Mouse (Mus musculus): ENCODE measurements at regions not wholly inside any gene's neighbourhood (a gene's known extent, or its start where the extent isn't known, plus 50 kb on each side); places are given as distances from the start of the nearest gene placed in this dataset.

GRCm38 (mm10) chr12:29274166-29274565 lies 254.0 kb upstream of the Myt1l start:
- H3K27me3 ChIP-seq = 0 out of 2 replicates have a peak, but pooled peaks cover 2% of the 10 kb centered on the region
- no peaks in the 10 kb centered on the region for H3K4me1 ChIP-seq
- no peak overlapping the region for H3K27ac ChIP-seq
- no peak overlapping the region for H3K9ac ChIP-seq
- H3K4me2 ChIP-seq (replicated peaks) = no peak overlapping the region
- no peak overlapping the region for H3K4me3 ChIP-seq
- ATAC-seq (ENCODE audit: low FRiP score, low read depth) = no peak
- H3K36me3 ChIP-seq = no peaks in the 10 kb centered on the region
- no peaks in the 10 kb centered on the region for H3K9me3 ChIP-seq
- 90% methylated on average over 4 of the region's 4 CpGs for WGBS

DNA sequence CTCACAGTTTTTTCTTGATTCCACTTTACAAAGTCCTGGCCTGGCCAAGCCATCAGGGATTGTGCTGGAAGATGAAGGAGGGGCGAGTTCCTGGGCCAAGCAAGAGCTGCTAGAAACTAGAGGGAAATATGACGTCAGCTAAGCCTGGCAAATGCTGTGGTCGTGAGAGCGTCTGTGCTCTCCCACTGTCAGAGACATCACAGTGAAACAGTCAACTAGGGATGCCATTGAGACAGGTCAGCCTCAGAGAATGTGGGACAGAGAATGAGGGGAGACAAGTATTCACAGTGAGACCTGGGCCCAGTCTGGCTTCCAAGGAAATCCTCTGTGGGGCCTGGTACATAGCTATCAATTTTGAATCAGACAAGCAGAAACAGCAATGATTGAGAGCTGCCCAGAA lies 252.5 kb upstream of the Myt1l start:
- ATAC-seq (ENCODE audit: low FRiP score, low read depth) = no peak
- Histone ChIP-seq H3K27me3 (0 out of 2 replicates have a peak, but pooled peaks cover 2% of the 10 kb centered on the region), H3K4me1 (peaks cover 14% of the 10 kb centered on the region), H3K27ac (no peak overlapping the region), H3K9me3 (no peaks in the 10 kb centered on the region), H3K4me2 (replicated peaks) (no peak overlapping the region), H3K36me3 (no peaks in the 10 kb centered on the region), H3K9ac (no peak overlapping the region), H3K4me3 (no peak overlapping the region)
- 57% methylated on average over 4 of the region's 4 CpGs for whole genome bisulfite sequencing

- Histone ChIP-seq H3K9me3 (no peaks in the 10 kb centered on the region), H3K27ac (peak overlapping the region; percentile 34; the same call in 1 of the 2 replicates), H3K9ac (peak overlapping the region; percentile 35; the same call in 1 of the 2 replicates), H3K4me1 (peaks cover 21% of the 10 kb centered on the region), H3K27me3 (0 out of 2 replicates have a peak, but pooled peaks cover 2% of the 10 kb centered on the region), H3K36me3 (no peaks in the 10 kb centered on the region), H3K4me3 (peak overlapping the region; percentile 23), H3K4me2 (replicated peaks) (peak overlapping the region; percentile 54)
- WGBS = 10% methylated on average over 13 of the region's 13 CpGs
- ATAC-seq (ENCODE audit: low FRiP score, low read depth) = no peak
Measured at GRCm38 (mm10) chr12:29279631-29280080, 248.5 kb upstream of the Myt1l start.

- peaks cover 21% of the 10 kb centered on the region for H3K4me1 ChIP-seq
- H3K27me3 ChIP-seq = 0 out of 2 replicates have a peak, but pooled peaks cover 2% of the 10 kb centered on the region
- peak; percentile 58; the same call in 1 of the 2 replicates for ATAC-seq (ENCODE audit: low FRiP score, low read depth)
- H3K36me3 ChIP-seq = no peaks in the 10 kb centered on the region
- peak overlapping the region; percentile 23 for H3K4me3 ChIP-seq
- no peaks in the 10 kb centered on the region for H3K9me3 ChIP-seq
- peak overlapping the region; percentile 35; the same call in 1 of the 2 replicates for H3K9ac ChIP-seq
- 3% methylated on average over 9 of the region's 9 CpGs for WGBS
- H3K27ac ChIP-seq = peak overlapping the region; percentile 34; the same call in 1 of the 2 replicates
- H3K4me2 ChIP-seq (replicated peaks) = peak overlapping the region; percentile 54
Measured at GRCm38 (mm10) chr12:29280081-29280788, 247.9 kb upstream of the Myt1l start.

- peak; percentile 22; the same call in 1 of the 2 replicates for ATAC-seq (ENCODE audit: low FRiP score, low read depth)
- Histone ChIP-seq H3K4me1 (peaks cover 21% of the 10 kb centered on the region), H3K4me3 (no peak overlapping the region), H3K36me3 (no peaks in the 10 kb centered on the region), H3K9ac (no peak overlapping the region), H3K27me3 (0 out of 2 replicates have a peak, but pooled peaks cover 2% of the 10 kb centered on the region), H3K27ac (0 out of 2 replicates have a peak overlapping the region, but pooled peaks have one; percentile 34), H3K9me3 (no peaks in the 10 kb centered on the region), H3K4me2 (replicated peaks) (peak overlapping the region; percentile 54; the same call in 1 of the 2 replicates)
- 55% methylated on average over 17 of the region's 17 CpGs for WGBS
Measured at GRCm38 (mm10) chr12:29280861-29281630, 247.1 kb upstream of the Myt1l start.

GRCm38 (mm10) chr12:29288801-29289200 lies 239.4 kb upstream of the Myt1l start:
- no peak overlapping the region for H3K4me3 ChIP-seq
- no peak overlapping the region for H3K27ac ChIP-seq
- H3K9ac ChIP-seq = no peak overlapping the region
- WGBS = 82% methylated on average over 2 of the region's 2 CpGs
- peaks cover 7% of the 10 kb centered on the region for H3K4me1 ChIP-seq
- no peaks in the 10 kb centered on the region for H3K9me3 ChIP-seq
- no peak overlapping the region for H3K4me2 ChIP-seq (replicated peaks)
- H3K27me3 ChIP-seq = no peaks in the 10 kb centered on the region
- no peaks in the 10 kb centered on the region for H3K36me3 ChIP-seq
- ATAC-seq (ENCODE audit: low FRiP score, low read depth) = no peak

DNA sequence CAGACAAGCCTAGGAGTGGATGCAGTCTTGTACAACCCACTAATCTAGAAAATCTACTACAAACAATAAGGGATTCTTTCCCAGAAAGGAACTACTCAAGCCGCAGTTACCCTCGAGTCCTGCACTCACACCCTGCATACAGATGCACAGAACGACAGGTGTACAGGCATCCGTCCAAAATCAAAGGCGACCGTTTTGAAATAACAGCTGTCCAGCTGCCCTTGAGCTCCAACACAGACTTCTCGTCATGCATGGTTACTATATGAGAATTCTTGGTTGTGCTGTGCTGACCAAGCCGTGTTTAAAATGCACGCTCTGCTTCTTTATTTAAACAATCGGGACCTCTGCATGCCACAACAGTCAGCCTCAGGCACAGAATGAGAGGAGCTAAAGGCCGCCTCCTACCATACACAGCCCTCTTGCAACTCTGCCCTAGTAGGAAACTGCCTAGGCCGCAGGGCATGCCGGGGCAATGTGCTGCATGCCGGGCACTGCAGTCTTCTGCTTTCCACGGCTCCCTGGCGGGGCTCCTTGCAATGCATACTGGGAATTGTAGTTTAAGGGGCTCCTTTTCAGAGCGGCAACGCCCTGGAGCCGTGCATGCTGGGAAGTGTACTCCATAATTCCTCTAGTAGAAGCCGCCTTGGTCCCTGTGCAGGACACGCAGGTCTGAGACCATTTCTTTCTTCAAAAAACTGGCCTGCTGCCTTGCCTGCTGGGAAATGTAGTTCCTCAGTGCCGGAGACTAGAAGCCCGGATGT lies 237.4 kb upstream of the Myt1l start:
- H3K4me2 ChIP-seq (replicated peaks) = peak overlapping the region; percentile 65
- H3K4me3 ChIP-seq = peak overlapping the region; percentile 44
- peak overlapping the region; percentile 65 for H3K9ac ChIP-seq
- no peaks in the 10 kb centered on the region for H3K36me3 ChIP-seq
- no peaks in the 10 kb centered on the region for H3K9me3 ChIP-seq
- WGBS = 10% methylated on average over 23 of the region's 23 CpGs
- peaks cover 7% of the 10 kb centered on the region for H3K4me1 ChIP-seq
- no peaks in the 10 kb centered on the region for H3K27me3 ChIP-seq
- peak; percentile 100 for ATAC-seq (ENCODE audit: low FRiP score, low read depth)
- peak overlapping the region; percentile 73 for H3K27ac ChIP-seq

GRCm38 (mm10) chr12:29297984-29298383 lies 230.2 kb upstream of the Myt1l start:
- no peaks in the 10 kb centered on the region for H3K27me3 ChIP-seq
- no peaks in the 10 kb centered on the region for H3K36me3 ChIP-seq
- no peak overlapping the region for H3K4me2 ChIP-seq (replicated peaks)
- H3K4me1 ChIP-seq = 0 out of 2 replicates have a peak, but pooled peaks cover 3% of the 10 kb centered on the region
- 68% methylated on average over 5 of the region's 5 CpGs for WGBS
- H3K27ac ChIP-seq = no peak overlapping the region
- H3K9ac ChIP-seq = no peak overlapping the region
- H3K9me3 ChIP-seq = no peaks in the 10 kb centered on the region
- ATAC-seq (ENCODE audit: low FRiP score, low read depth) = no peak
- H3K4me3 ChIP-seq = no peak overlapping the region

- Histone ChIP-seq H3K36me3 (no peaks in the 10 kb centered on the region), H3K9me3 (no peaks in the 10 kb centered on the region), H3K9ac (no peak overlapping the region), H3K4me1 (no peaks in the 10 kb centered on the region), H3K27ac (no peak overlapping the region), H3K27me3 (no peaks in the 10 kb centered on the region), H3K4me2 (replicated peaks) (no peak overlapping the region), H3K4me3 (no peak overlapping the region)
- ATAC-seq (ENCODE audit: low FRiP score, low read depth) = no peak
- 58% methylated on average over 1 of the region's 1 CpGs for WGBS
Measured at GRCm38 (mm10) chr12:29315636-29316035, 212.5 kb upstream of the Myt1l start.

DNA sequence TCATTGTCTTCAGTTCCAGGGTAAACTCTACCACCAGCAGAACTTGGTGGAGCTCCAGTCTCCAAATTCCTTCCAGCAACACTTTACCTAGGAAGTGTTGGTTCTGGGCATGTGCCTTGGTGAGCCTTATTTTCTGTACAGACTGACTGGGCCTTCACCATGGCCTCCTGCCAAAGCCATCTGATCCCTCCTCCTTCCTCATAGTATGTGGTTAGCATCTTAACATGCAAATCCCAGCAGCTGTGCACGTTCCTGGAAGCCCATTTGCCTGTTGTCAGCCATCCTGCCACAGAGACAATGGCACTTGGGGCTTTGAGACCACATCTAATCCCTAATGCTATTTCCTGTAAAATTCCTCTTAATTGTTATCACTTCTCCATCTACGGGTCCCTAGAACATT lies 206.7 kb upstream of the Myt1l start:
- no peak overlapping the region for H3K4me3 ChIP-seq
- no peak for ATAC-seq (ENCODE audit: low FRiP score, low read depth)

DNA sequence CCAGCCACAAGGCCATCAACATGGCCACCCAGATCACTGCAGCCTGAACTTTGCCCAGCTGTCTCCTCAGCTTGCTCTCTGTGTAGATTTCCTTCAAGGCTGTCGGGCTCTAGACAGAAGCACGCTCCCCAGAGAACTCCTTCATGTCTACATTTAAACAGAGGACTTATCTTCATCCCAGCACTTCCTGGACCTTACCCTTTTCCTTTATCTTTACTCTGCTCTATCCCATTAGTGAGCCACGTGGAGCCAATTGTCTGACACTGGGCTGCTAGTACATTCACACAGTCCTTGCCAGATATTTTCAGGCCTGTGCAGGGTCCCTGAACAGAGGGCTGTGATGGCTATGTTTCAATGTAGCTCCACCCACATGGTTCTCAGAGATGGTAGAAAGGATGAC lies 204.7 kb upstream of the Myt1l start:
- no peak overlapping the region for H3K4me3 ChIP-seq
- H3K36me3 ChIP-seq = no peaks in the 10 kb centered on the region
- ATAC-seq (ENCODE audit: low FRiP score, low read depth) = no peak
- H3K27ac ChIP-seq = no peak overlapping the region
- no peaks in the 10 kb centered on the region for H3K4me1 ChIP-seq
- WGBS = 74% methylated on average over 3 of the region's 3 CpGs
- no peaks in the 10 kb centered on the region for H3K27me3 ChIP-seq
- H3K4me2 ChIP-seq (replicated peaks) = no peak overlapping the region
- H3K9ac ChIP-seq = no peak overlapping the region
- no peaks in the 10 kb centered on the region for H3K9me3 ChIP-seq

More for the DNA sequence above, 206.7 kb upstream of the Myt1l start:
- H3K27ac ChIP-seq = no peak overlapping the region
- no peak overlapping the region for H3K9ac ChIP-seq
- H3K4me1 ChIP-seq = no peaks in the 10 kb centered on the region
- no peak overlapping the region for H3K4me2 ChIP-seq (replicated peaks)
- no peaks in the 10 kb centered on the region for H3K27me3 ChIP-seq
- 59% methylated on average over 2 of the region's 2 CpGs for WGBS
- H3K9me3 ChIP-seq = no peaks in the 10 kb centered on the region
- H3K36me3 ChIP-seq = no peaks in the 10 kb centered on the region

Measured in limb, embryonic 13.5 days (tissue).